Mouse (Mus musculus) monocyte, adult 5-6 weeks (primary cell): ENCODE measurements around the gene Kmt2e. TPM values are rescaled to one million over a fixed set of nuclear protein-coding genes. Genes with fewer than 3 reads are reported as not detected.

Source experiments
- ATAC-seq: fragments of 153-309, 156-312 bp; replicated peaks from 2 replicates; pipeline ENCODE4 v1.8.0; 2017; ENCODE audit warnings: mild to moderate bottlenecking; ENCODE audit not compliant: low TSS enrichment, insufficient number of reproducible peaks, severe bottlenecking, poor library complexity, low FRiP score
- total RNA-seq: library from RNA; stranded (forward); fragments of 200-1000, 200-491, 200-594 nt; gene quantifications from 3 replicates; pipeline ENCODE4 v1.2.3, GENCODE M21; 2017

The Kmt2e gene
- total RNA-seq, 1 experiment from 2014 or later = 134 TPM

GRCm38 (mm10) chr5:23406405-23406745 lies 27.9 kb upstream of the Kmt2e start:
- ATAC-seq = no peak

GRCm38 (mm10) chr5:23408106-23408505 lies 26.1 kb upstream of the Kmt2e start:
- ATAC-seq = no peak

DNA sequence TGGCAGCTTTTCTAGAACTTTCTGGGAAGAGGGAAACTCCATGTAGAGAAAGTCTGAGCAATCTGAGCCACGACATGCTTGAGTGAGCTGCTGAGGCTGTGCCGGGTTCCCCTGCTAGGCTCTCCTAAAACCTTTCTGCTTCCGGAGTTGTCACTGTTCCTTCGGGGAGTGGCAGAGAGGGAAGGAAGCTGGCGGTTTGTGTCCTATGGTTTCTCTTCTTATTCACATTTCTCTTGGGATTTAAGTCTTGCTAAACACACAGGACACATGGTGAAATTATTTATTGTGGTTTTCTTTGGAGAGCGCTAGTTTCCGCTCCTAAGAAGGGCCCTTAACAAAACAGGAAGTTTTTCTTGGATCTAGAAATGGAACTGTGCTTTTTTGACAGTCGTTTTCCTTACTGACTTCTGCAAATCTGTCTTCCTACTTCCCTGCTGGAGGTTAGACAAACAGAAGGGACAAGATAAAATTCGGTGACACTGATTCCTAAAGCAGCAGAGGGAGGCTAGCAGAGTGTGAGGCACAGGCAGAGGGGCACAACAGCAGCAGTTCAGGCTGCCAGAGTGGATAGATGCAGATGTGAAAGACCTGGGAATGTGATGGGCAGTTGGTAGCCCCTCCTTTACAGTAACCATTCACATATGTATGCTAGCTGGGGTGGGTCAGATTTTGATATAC lies 24.1 kb upstream of the Kmt2e start:
- ATAC-seq = peak; percentile 13; the same call in 1 of the 2 replicates

DNA sequence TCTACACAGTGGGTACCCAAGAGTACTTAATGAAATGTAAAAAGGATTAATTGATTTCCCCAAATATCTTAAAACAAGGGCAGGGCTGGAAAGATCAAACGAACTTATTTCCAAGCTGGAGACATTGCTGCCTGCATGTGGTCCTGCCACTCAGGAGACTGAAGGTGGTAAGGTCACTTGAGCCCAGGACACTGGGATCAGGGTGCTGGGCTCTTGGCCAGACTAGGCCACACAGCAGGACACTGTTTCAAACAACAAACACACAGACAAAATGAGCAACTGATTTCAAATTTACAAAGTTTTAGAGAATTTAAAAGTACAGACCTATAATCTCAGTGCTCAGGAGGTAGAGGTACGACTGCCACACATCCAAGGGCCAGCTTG lies 23.5 kb upstream of the Kmt2e start:
- no peak for ATAC-seq

- no peak for ATAC-seq
These were observed 22.6 kb upstream of the Kmt2e start for GRCm38 (mm10) chr5:23411640-23412039.

GRCm38 (mm10) chr5:23412247-23412948 lies 21.8 kb upstream of the Kmt2e start:
- no peak for ATAC-seq

DNA sequence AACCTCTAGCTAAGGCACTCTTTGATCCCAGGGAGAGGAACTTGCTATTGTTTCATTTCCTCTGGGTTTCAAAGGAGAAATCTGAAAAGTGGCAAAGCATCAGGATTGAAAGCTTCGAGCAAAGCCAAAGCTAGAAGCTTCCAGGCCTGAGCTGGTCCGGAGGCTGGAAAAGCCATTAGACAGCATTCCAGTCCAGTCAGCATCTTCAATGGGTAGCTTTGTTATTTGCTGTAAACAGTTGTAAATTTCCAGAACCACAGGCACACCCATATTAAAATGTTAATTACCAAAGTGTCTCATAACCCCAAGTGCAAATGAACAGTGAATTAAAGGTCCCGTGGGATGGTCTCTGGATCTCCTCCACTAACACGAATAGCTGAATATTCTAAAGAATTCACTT lies 21.2 kb upstream of the Kmt2e start:
- no peak for ATAC-seq

DNA sequence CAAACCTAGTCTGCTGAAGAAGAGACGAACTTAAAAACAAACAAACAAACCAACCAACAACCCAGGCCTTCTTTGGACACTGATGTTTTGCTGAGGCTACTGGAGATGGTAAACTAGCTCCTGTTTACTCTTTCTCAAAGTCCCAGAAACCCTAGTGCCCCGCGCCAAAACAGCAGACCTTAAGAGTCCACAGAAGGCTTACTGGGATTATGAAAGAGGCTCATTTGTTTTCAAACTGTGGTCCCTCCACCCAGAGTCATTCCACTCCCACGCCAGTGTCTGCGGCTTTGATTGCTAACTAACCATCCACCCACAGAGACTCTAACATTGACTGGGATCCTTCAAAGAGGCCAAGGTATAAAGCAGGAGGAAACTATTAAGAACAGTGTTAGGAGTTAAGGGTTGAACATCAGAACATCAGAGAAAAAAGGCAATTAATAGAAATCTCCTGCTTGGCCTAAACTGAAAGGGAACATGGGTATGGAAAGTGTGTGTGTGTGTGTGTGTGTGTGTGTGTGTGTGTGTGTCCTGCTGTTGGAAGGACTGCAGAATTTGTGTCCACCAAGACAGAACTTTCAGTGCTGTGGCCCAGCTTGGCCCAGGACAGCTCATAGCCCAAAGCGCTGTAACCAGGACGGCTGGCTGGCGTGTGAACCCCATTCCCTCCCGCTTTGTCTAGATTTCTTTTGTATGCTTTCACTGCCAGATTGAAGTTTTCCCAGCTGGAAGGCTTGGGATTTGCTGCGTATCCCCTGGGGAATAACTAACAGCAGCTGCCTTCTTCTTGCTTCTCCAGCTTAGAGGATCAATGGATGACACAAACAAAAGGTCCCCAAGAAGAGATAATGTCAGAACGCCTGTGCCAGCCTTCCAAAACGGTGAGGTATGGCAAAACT lies 20.4 kb upstream of the Kmt2e start:
- ATAC-seq = no peak

DNA sequence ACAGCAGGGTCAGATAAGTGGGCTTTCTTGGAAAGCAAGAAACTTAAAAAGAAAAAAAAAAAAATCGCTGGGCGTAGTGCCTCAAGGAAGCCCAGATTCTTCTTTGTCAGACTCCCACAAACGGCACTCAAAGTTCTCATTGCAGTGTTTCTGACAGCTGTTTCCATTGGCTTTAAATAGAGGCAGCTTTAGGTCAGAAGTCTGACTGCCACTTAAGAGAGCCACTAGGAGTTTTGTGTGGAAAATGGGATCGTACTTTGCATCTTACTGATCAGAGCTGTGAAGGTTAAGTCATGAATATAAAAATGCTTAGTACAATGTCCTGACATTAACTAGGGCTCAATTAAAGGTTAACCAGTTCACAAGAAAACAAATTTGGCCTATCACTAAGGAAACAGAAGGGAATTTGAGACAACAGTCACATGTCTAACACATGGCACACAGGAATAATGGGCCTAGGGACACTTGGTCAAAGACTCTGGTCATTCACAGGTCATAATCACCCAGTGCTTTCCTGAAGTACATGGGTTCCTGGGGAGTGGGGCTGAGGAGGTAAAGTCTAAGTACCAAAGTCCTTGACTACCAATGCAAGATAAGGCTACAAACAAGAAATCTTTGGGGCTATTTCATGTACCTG lies 19.6 kb upstream of the Kmt2e start:
- no peak for ATAC-seq

DNA sequence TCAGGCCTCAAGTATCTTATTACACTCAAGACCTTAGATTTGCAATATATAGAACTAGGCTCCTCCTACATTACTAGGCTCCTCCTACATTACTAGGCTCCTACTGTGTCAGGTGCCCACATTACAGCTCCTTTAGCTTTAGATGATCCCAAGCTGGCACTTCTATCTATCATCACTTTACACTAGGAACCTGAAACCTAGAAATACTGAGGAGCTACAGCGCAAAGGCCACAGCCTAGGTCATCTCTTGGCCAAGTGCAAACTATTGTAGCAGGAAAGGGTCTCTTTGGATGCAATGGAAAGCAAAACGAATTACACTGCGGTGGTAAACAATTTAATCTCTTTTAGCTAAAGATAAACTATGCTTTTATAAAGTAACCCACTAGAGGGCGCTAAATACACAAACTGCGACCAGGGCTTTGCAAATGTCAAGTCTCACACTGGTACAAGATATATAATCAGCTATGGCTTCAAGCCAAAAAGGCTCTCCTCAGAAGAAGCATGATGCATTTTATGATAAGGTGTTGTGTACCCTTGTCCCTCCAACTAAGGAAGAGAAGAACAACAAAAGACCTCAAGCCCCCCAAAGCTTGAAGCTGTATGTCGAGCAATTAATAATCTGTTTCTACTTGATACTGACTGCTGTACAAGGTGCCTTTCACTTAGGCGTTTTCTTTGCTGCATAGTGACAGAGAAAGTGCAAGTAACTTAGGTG lies 18.5 kb upstream of the Kmt2e start:
- peak; percentile 20; the same call in 1 of the 2 replicates for ATAC-seq

- no peak for ATAC-seq
These were observed 18.0 kb upstream of the Kmt2e start for GRCm38 (mm10) chr5:23416286-23416643.

GRCm38 (mm10) chr5:23417716-23418115 lies 16.5 kb upstream of the Kmt2e start:
- ATAC-seq = no peak

DNA sequence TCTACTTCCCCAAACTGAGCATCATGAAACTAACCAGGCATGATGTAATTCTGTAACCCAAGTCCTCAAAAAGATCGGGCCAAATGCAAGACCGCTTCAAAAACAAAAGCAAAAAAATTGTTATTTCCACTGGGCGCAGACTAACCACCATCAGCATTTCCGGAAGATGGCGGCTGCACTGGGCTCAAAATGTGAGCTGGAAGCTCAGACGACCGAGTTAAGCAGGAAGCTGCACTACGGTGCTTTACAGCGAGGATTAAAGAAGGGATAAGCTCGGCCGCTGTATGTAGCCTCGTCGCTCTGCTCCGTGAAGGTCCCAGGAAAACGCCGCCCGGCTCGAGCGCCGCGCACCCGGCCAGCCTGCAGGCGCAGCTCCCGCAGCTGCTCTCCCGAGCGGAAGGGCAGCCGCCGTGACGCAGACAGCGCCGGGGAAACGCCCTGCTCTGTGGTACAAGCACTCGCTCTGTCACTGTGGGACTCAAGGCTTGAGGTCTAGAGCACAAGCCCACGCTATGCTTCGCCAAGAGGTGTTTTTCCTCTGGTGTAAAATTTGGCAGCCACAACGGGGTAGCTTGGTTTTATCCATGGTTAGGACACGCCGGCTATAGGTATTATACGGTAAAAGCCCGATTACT lies 16.0 kb upstream of the Kmt2e start:
- ATAC-seq = peak; percentile 86

- no peak for ATAC-seq
These were observed 15.2 kb upstream of the Kmt2e start for GRCm38 (mm10) chr5:23418797-23419595.

DNA sequence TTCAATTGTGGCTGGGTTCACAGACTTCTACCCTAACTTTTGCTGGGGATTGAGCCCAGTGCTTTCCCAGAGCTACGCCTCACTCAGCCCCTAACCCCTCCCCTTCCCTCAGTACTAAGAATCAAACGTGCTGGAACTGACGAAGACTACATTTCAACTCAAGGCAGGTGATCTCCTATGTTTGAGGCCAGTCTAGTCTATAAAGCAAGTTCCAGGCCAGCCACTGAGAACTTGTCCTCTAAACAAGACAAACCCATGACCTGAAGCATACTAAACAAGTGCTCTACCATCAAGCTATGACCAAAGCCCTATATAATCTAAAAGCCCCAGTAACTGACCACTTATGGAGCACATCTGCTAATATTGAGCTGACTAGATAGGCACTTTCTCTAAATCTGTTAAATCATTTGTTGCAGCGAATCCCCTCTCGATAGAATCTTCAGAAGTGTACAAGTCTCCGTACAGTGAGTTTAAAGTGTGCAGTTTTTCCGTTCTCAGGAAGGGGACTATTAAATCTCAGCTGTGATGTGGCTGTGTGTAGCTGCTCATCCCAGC lies 14.5 kb upstream of the Kmt2e start:
- ATAC-seq = no peak

- ATAC-seq = no peak
These were observed 13.8 kb upstream of the Kmt2e start for GRCm38 (mm10) chr5:23420410-23420809.

GRCm38 (mm10) chr5:23421440-23421839 lies 12.8 kb upstream of the Kmt2e start:
- no peak for ATAC-seq
